Mouse (Mus musculus) limb, embryonic 13.5 days (tissue): ENCODE results near the gene Sparcl1. TPM values are rescaled to one million over a fixed set of nuclear protein-coding genes. Genes with fewer than 3 reads are reported as not detected.

ENCODE experiments used
- ATAC-seq: fragments of 200-750 bp; cut with Nextera tagmentation; 2 replicates; pipeline ENCODE4 v1.8.0; 2017; ENCODE audit warnings: low read depth, moderate number of reproducible peaks, moderate TSS enrichment; ENCODE audit not compliant: low FRiP score
- H3K27ac ChIP-seq: fragments of 300-500 bp; sonication (generic); 2 replicates; pipeline ENCODE4 v1.5.1; 2015; ENCODE audit warnings: inconsistent platforms, mild to moderate bottlenecking, moderate library complexity
- H3K27me3 ChIP-seq: fragments of 300-500 bp; sonication (generic); 2 replicates; pipeline ENCODE4 v1.6.1; 2015; ENCODE audit warnings: mild to moderate bottlenecking, inconsistent platforms
- H3K36me3 ChIP-seq: fragments of 300-500 bp; sonication (generic); 2 replicates; pipeline ENCODE4 v1.6.1; 2015; ENCODE audit warnings: inconsistent platforms, mild to moderate bottlenecking, moderate library complexity
- H3K4me1 ChIP-seq: fragments of 300-500 bp; sonication (generic); 2 replicates; pipeline ENCODE4 v1.6.1; 2015; ENCODE audit warnings: inconsistent platforms
- H3K4me2 ChIP-seq: fragments of 300-500 bp; sonication (generic); replicated peaks from 2 replicates; pipeline ENCODE4 v1.6.1; 2015; ENCODE audit warnings: inconsistent platforms, mild to moderate bottlenecking, moderate library complexity
- H3K4me3 ChIP-seq: fragments of 300-500 bp; sonication (generic); 2 replicates; pipeline ENCODE4 v1.5.1; 2015; ENCODE audit warnings: moderate library complexity, mild to moderate bottlenecking, inconsistent platforms
- H3K9ac ChIP-seq: fragments of 300-500 bp; sonication (generic); 2 replicates; pipeline ENCODE4 v1.6.1; 2015; ENCODE audit warnings: mild to moderate bottlenecking, inconsistent platforms
- H3K9me3 ChIP-seq: fragments of 300-500 bp; sonication (generic); 2 replicates; pipeline ENCODE4 v1.6.1; 2016; ENCODE audit warnings: inconsistent platforms
- WGBS: fragments of 180-500 bp; shearing (Covaris S2); methylation state at CpG from one replicate; pipeline ENCODE4 v1.1.7; 2015; 5-methylcytosine and 5-hydroxymethylcytosine counted together
- microRNA-seq: library from miRNA; unstranded; fragments of <30 nt; microRNA quantifications from one replicate; pipeline ENCODE4, GENCODE M21; 2016
- polyA plus RNA-seq: library from polyadenylated mRNA; unstranded; fragments of >200 nt; fragmentation: Nextera tagmentation; extraction: Ambion mirVana; gene quantifications from 2 replicates; pipeline ENCODE4 v1.2.1, GENCODE M21; 2015

Sparcl1 gene
- polyA plus RNA-seq, 1 experiment from 2014 or later = 50.6 TPM

DNA sequence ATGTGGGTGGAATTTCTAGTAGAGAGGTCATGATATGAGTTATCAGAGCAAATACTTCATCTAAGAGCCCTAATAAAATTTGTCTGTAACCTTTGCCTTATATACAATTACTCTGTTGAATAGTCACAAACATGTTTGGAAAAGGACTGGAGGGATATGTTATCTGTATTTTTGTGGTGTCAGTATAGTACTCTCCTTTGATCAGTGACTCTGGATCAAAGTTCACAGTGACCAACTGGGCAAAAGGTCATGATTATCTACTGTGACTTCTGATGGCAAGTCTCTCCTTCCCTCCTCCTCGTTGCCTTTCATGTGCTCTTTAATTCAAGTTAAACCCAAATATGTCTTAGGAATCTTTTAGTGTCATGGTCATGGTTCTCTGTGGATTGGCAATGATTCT lies 77.7 kb downstream of the Sparcl1 start:
- no peak for ATAC-seq
- Histone ChIP-seq H3K4me3 (no peak overlapping the region), H3K36me3 (no peaks in the 10 kb centered on the region), H3K4me1 (no peaks in the 10 kb centered on the region), H3K9ac (no peak overlapping the region), H3K4me2 (no peak overlapping the region), H3K27me3 (no peaks in the 10 kb centered on the region), H3K27ac (no peak overlapping the region), H3K9me3 (no peaks in the 10 kb centered on the region)
- 57% methylated on average over 1 of the region's 1 CpGs for WGBS

DNA sequence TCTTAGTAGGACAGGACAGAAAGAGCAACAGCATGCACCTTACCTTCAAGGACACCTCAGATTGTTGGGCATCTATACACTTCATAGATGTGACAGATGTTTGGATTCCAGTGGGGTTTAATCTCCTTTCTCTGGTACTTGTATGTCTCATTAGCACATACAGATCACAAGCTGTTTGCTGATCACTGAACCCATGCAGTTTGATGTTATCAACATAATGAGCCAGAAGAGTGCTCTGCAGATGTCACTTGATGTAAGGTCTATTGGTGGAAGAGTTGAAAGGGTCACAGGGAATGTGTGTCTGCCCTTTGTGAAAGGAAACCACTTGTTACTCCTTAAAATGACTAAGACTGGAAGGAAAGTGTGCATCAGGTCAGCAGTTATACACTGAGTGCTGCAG lies 78.5 kb downstream of the Sparcl1 start:
- Histone ChIP-seq H3K27me3 (no peaks in the 10 kb centered on the region), H3K9me3 (no peaks in the 10 kb centered on the region), H3K4me2 (no peak overlapping the region), H3K4me3 (no peak overlapping the region), H3K36me3 (no peaks in the 10 kb centered on the region), H3K4me1 (no peaks in the 10 kb centered on the region), H3K27ac (no peak overlapping the region), H3K9ac (no peak overlapping the region)
- no peak for ATAC-seq

DNA sequence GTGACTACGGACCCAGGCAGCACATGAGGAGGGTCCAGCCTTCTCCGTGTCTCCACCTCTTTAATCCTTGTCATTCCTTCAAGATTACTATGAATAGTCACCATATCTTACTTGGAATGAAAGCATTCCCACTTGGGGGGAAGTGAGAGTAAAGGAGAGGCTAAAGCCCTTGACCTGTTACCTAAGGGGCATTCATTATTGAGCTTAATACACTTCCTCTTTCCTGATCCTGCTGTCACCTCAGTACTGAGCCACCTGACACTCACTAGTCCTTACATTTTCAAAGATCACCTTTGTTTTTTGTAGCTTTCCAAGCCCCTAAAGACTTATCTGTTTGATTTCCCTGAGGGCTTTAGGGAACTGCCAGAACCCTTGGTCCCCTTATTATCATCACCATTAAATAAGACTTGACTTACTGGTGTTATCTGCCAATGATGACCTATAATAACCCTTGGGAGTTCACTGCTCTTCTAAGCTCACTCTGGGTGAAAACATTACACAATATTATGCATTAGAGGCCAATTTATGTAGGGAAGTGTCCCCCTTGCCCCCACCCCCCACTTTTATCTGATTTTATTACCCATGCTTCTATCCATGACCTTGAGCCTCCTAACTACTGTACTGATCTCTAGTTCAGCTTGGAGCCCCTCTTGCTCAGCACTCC lies 81.0 kb downstream of the Sparcl1 start:
- Histone ChIP-seq H3K27ac (no peak overlapping the region), H3K4me1 (no peaks in the 10 kb centered on the region), H3K4me2 (no peak overlapping the region), H3K36me3 (no peaks in the 10 kb centered on the region), H3K9ac (no peak overlapping the region), H3K9me3 (no peaks in the 10 kb centered on the region), H3K4me3 (no peak overlapping the region), H3K27me3 (no peaks in the 10 kb centered on the region)
- no peak for ATAC-seq
- WGBS = 88% methylated on average over 2 of the region's 2 CpGs

Small RNA genes within 50 kb of the gene (microRNA-seq; reads per million reads assigned to microRNA genes)
- gene Mir5619 = 2.1 reads per million, percentile 5 among the genes with 10 or more reads in this experiment

Other genes with a start within 250 kb of the Sparcl1 start
- 11.0 and 12.3 TPM in 2 replicates for gene Klhl8, start 202.5 kb downstream of the Sparcl1 start, polyA plus RNA-seq
- gene Hsd17b13, start 136.3 kb downstream of the Sparcl1 start, polyA plus RNA-seq = 0.23 TPM in 1 of 2 replicates, not detected in the other
- gene Hsd17b11, start 91.8 kb downstream of the Sparcl1 start, polyA plus RNA-seq = 3.5 TPM in 2 replicates
- 62.8 and 63.0 TPM in 2 replicates for gene Nudt9, start 67.4 kb downstream of the Sparcl1 start, polyA plus RNA-seq
- not detected in 2 replicates for gene Gm17660, start 36.1 kb downstream of the Sparcl1 start, polyA plus RNA-seq
- gene Dspp, start 57.0 kb upstream of the Sparcl1 start, polyA plus RNA-seq = 0.03 TPM in 1 of 2 replicates, not detected in the other
- 0.41 and 1.2 TPM in 2 replicates for gene Dmp1, start 88.9 kb upstream of the Sparcl1 start, polyA plus RNA-seq
- 18.5 and 21.7 TPM in 2 replicates for gene Ibsp, start 185.4 kb upstream of the Sparcl1 start, polyA plus RNA-seq
- gene Mepe, start 211.6 kb upstream of the Sparcl1 start, polyA plus RNA-seq = not detected in 2 replicates